Mouse (Mus musculus) midbrain, embryonic 16.5 days (tissue): Measurements from ENCODE around the gene Il27. TPM values are rescaled to one million over a fixed set of nuclear protein-coding genes. Genes with fewer than 3 reads are reported as not detected.

Source experiments
- ATAC-seq: fragments of 200-750 bp; cut with Nextera tagmentation; 2 replicates; pipeline ENCODE4 v1.8.0; 2017; ENCODE audit warnings: moderate TSS enrichment
- H3K27ac ChIP-seq: fragments of 300-500 bp; sonication (generic); 2 replicates; pipeline ENCODE4 v1.5.1; 2014; ENCODE audit warnings: mild to moderate bottlenecking, low read length, mixed read lengths
- H3K27me3 ChIP-seq: fragments of 300-500 bp; sonication (generic); 2 replicates; pipeline ENCODE4 v1.6.1; 2014; ENCODE audit warnings: low read depth, low read length, mixed read lengths; ENCODE audit not compliant: control insufficient read depth, insufficient read depth
- H3K36me3 ChIP-seq: fragments of 300-500 bp; sonication (generic); 2 replicates; pipeline ENCODE4 v1.6.1; 2014; ENCODE audit warnings: mild to moderate bottlenecking, low read length, moderate library complexity, mixed read lengths; ENCODE audit not compliant: control insufficient read depth, insufficient read depth
- H3K4me1 ChIP-seq: fragments of 300-500 bp; sonication (generic); 2 replicates; pipeline ENCODE4 v1.6.1; 2014; ENCODE audit warnings: mild to moderate bottlenecking, low read length, mixed read lengths; ENCODE audit not compliant: control insufficient read depth, insufficient read depth
- H3K4me2 ChIP-seq: fragments of 300-500 bp; sonication (generic); 2 replicates; pipeline ENCODE4 v1.6.1; 2014; ENCODE audit warnings: mild to moderate bottlenecking, low read length, mixed read lengths
- H3K4me3 ChIP-seq: fragments of 300-500 bp; sonication (generic); 2 replicates; pipeline ENCODE4 v1.5.1; 2014; ENCODE audit warnings: low read depth, mild to moderate bottlenecking, low read length, moderate library complexity, mixed read lengths
- H3K9ac ChIP-seq: fragments of 300-500 bp; sonication (generic); 2 replicates; pipeline ENCODE4 v1.6.1; 2014; ENCODE audit warnings: low read depth, low read length, mixed read lengths
- H3K9me3 ChIP-seq: fragments of 300-500 bp; sonication (generic); replicated peaks from 2 replicates; pipeline ENCODE4 v1.6.1; 2014; ENCODE audit warnings: mild to moderate bottlenecking, low read length, mixed read lengths; ENCODE audit not compliant: control insufficient read depth, poor library complexity, severe bottlenecking
- WGBS: fragments of 180-500 bp; shearing (Covaris S2); extraction: QIAGEN DNeasy Blood & Tissue Kit; methylation state at CpG from one replicate; pipeline ENCODE4 v1.1.7; 2014; 5-methylcytosine and 5-hydroxymethylcytosine counted together
- microRNA-seq: library from miRNA; unstranded; fragments of <30 nt; microRNA quantifications from one replicate; pipeline ENCODE4, GENCODE M21; 2017
- polyA plus RNA-seq: library from polyadenylated mRNA; unstranded; fragments of >200 nt; fragmentation: Nextera tagmentation; extraction: Ambion mirVana; gene quantifications from 2 replicates; pipeline ENCODE4 v1.2.1, GENCODE M21; 2015

Gene Il27
- polyA plus RNA-seq, 1 experiment from 2014 or later, result not detected

- peaks cover 11% of the 10 kb centered on the region for H3K36me3 ChIP-seq
- WGBS, result 51% methylated on average over 8 of the region's 8 CpGs
- ATAC-seq, result no peak
Measured at GRCm38 (mm10) chr7:126576946-126577345, 17.8 kb downstream of the Il27 start.

GRCm38 (mm10) chr7:126566094-126566765, 28.5 kb downstream of the Il27 start, which contains the start of gene Eif3c:
Gene Eif3c (minus strand): TSS chr7:126566411.
- Histone ChIP-seq H3K4me3 (peak within 1 kb of the TSS; percentile 98), H3K27ac (peak within 1 kb of the TSS; percentile 81), H3K4me2 (peak within 1 kb of the TSS; percentile 93), H3K36me3 (peaks cover 20% of the 10 kb centered on the region), H3K27me3 (no peaks in the 10 kb centered on the region), H3K9me3 (no peaks in the 10 kb centered on the region), H3K4me1 (peaks cover 8% of the 10 kb centered on the region), H3K9ac (peak within 1 kb of the TSS; percentile 88)
- peak; percentile 97 for ATAC-seq
- WGBS, result under 1% methylated on average over 46 of the region's 46 CpGs

More at GRCm38 (mm10) chr7:126576946-126577345, 17.8 kb downstream of the Il27 start:
- Histone ChIP-seq H3K4me1 (peaks cover 10% of the 10 kb centered on the region), H3K4me2 (no peak overlapping the region), H3K9ac (no peak overlapping the region), H3K27ac (no peak overlapping the region), H3K9me3 (no peaks in the 10 kb centered on the region), H3K27me3 (no peaks in the 10 kb centered on the region), H3K4me3 (no peak overlapping the region)

DNA sequence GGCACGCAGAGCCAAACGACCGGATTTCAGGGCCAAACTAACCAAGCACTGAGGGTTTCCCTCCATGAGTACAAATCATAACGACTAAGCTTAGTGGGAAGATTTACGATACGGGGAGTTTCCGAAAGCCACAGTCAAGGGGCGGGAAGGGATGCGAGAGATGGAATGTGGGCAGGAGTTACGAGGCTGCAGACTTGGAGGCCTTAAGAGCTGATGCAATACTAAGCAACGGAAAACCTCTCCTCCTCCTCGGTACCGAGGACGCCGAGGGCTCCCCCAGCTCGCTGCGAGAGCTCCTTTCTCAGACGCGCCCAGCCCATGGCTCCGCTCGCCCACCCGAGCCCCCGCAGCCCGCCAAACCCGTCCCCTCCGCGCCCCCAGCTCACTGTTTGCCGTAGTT, 29.0 kb downstream of the Il27 start:
- no peak; the same call in 1 of the 2 replicates for ATAC-seq
- 2% methylated on average over 27 of the region's 28 CpGs for WGBS
- H3K9ac ChIP-seq, result peak overlapping the region; percentile 88
- H3K27me3 ChIP-seq, result no peaks in the 10 kb centered on the region
- H3K27ac ChIP-seq, result peak overlapping the region; percentile 81
- peak overlapping the region; percentile 98 for H3K4me3 ChIP-seq
- no peaks in the 10 kb centered on the region for H3K9me3 ChIP-seq
- peaks cover 8% of the 10 kb centered on the region for H3K4me1 ChIP-seq
- H3K4me2 ChIP-seq, result peak overlapping the region; percentile 93
- H3K36me3 ChIP-seq, result peaks cover 22% of the 10 kb centered on the region

DNA sequence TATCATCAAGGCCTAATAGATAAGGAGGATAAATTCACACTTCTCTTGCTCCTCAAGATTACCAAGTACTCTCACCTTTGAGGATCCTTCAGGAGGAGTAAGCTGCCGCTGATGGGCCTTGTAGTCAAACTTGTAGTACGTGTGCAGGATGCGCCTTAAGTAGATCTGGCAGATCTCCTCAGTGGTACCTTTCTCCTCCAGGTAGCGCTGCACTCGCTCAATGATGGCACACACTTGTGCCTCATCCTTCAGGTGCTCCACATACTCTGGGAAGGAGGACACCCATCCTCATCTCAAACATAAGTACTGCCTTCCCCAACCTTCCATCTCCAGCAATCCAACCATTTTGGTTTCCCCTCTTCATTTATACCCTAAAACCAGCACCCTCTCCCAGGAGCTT, 38.1 kb downstream of the Il27 start:
- H3K9ac ChIP-seq, result no peak overlapping the region

GRCm38 (mm10) chr7:126554796-126555195, 39.9 kb downstream of the Il27 start:
- Histone ChIP-seq H3K27ac (no peak overlapping the region), H3K9ac (no peak overlapping the region), H3K9me3 (no peaks in the 10 kb centered on the region), H3K4me3 (no peak overlapping the region), H3K4me1 (no peaks in the 10 kb centered on the region), H3K4me2 (no peak overlapping the region), H3K27me3 (no peaks in the 10 kb centered on the region), H3K36me3 (peaks cover 68% of the 10 kb centered on the region)
- WGBS, result 100% methylated on average over 1 of the region's 1 CpGs
- no peak for ATAC-seq

More for the DNA sequence above, 38.1 kb downstream of the Il27 start:
- Histone ChIP-seq H3K9me3 (no peaks in the 10 kb centered on the region), H3K4me3 (no peak overlapping the region), H3K4me1 (no peaks in the 10 kb centered on the region), H3K4me2 (no peak overlapping the region), H3K27ac (no peak overlapping the region), H3K36me3 (peaks cover 71% of the 10 kb centered on the region), H3K27me3 (no peaks in the 10 kb centered on the region)
- ATAC-seq, result no peak
- 92% methylated on average over 5 of the region's 5 CpGs for WGBS

DNA sequence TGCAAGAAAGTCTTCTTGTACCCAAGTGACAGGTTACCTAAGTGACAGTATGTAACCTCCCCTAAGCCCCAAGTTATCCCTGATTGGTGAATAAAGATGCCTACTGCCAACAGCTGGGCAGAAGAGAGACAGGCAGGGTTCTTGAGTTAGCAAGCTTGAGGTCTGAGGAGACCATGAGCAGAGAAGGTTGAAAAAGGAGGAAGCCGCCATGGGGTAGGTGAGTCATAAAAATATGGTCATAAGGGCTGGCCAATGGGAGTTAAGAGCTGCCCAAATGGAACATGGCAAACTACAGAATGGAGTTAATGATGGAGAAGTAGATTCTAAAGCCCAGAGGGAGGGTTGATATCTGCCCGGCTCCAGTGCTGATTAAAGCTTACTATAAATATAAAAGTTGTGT, 49.1 kb downstream of the Il27 start:
- Histone ChIP-seq H3K9ac (no peak overlapping the region), H3K36me3 (peaks cover 21% of the 10 kb centered on the region), H3K4me3 (no peak overlapping the region), H3K4me1 (no peaks in the 10 kb centered on the region), H3K27me3 (no peaks in the 10 kb centered on the region), H3K4me2 (no peak overlapping the region), H3K9me3 (no peaks in the 10 kb centered on the region), H3K27ac (no peak overlapping the region)
- ATAC-seq, result no peak
- 91% methylated on average over 2 of the region's 2 CpGs for WGBS

- Histone ChIP-seq H3K4me2 (no peak overlapping the region), H3K36me3 (peaks cover 7% of the 10 kb centered on the region; the same call in 1 of the 2 replicates), H3K4me1 (no peaks in the 10 kb centered on the region; the same call in 1 of the 2 replicates), H3K27ac (no peak overlapping the region), H3K27me3 (peaks cover 3% of the 10 kb centered on the region), H3K4me3 (no peak overlapping the region), H3K9ac (no peak overlapping the region), H3K9me3 (no peaks in the 10 kb centered on the region)
- 94% methylated on average over 1 of the region's 1 CpGs for WGBS
- no peak for ATAC-seq
Measured at GRCm38 (mm10) chr7:126541661-126542060, 53.1 kb downstream of the Il27 start.

Small RNA genes within 50 kb of the gene (microRNA-seq; reads per million reads assigned to microRNA genes)
- gene Mir7059, result 2.4 reads per million, percentile 10 among the genes with 10 or more reads in this experiment

Other genes with a start within 250 kb of the Il27 start
- gene Lat, start 225.4 kb downstream of the Il27 start, polyA plus RNA-seq, result 0.87 and 1.3 TPM in 2 replicates
- 87.1 and 92.6 TPM in 2 replicates for gene Spns1, start 217.5 kb downstream of the Il27 start, polyA plus RNA-seq
- gene Nfatc2ip, start 198.2 kb downstream of the Il27 start, polyA plus RNA-seq, result 2.1 TPM in 2 replicates
- gene Cd19, start 180.1 kb downstream of the Il27 start, polyA plus RNA-seq, result not detected in 2 replicates
- gene Rabep2, start 166.2 kb downstream of the Il27 start, polyA plus RNA-seq, result 22.9 and 23.8 TPM in 2 replicates
- gene Atp2a1, start 131.8 kb downstream of the Il27 start, polyA plus RNA-seq, result 0.39 and 0.71 TPM in 2 replicates
- gene Sh2b1, start 119.5 kb downstream of the Il27 start, polyA plus RNA-seq, result 76.8 and 79.6 TPM in 2 replicates
- 121 and 127 TPM in 2 replicates for gene Tufm, start 107.6 kb downstream of the Il27 start, polyA plus RNA-seq
- gene Atxn2l, start 91.5 kb downstream of the Il27 start, polyA plus RNA-seq, result 66.9 and 68.8 TPM in 2 replicates
- gene Eif3c, start 28.5 kb downstream of the Il27 start, polyA plus RNA-seq, result 177 and 184 TPM in 2 replicates
- 0.31 TPM in 2 replicates for gene Apobr, start 10.0 kb downstream of the Il27 start, polyA plus RNA-seq
- gene Cln3, start 9.1 kb downstream of the Il27 start, polyA plus RNA-seq, result 36.4 and 37.7 TPM in 2 replicates
- 6.1 and 9.5 TPM in 2 replicates for gene Nupr1, start 35.9 kb upstream of the Il27 start, polyA plus RNA-seq
- 50.1 and 56.9 TPM in 2 replicates for gene Sgf29, start 54.4 kb upstream of the Il27 start, polyA plus RNA-seq
- 7.6 and 8.5 TPM in 2 replicates for gene Sult1a1, start 81.5 kb upstream of the Il27 start, polyA plus RNA-seq
- 113 and 120 TPM in 2 replicates for gene Bola2, start 100.5 kb upstream of the Il27 start, polyA plus RNA-seq
- gene Slx1b, start 100.8 kb upstream of the Il27 start, polyA plus RNA-seq, result 16.8 and 17.3 TPM in 2 replicates
- 114 and 122 TPM in 2 replicates for gene Coro1a, start 112.8 kb upstream of the Il27 start, polyA plus RNA-seq
- 111 and 112 TPM in 2 replicates for gene Mapk3, start 164.7 kb upstream of the Il27 start, polyA plus RNA-seq
- 0.95 and 1.5 TPM in 2 replicates for gene Gdpd3, start 171.4 kb upstream of the Il27 start, polyA plus RNA-seq
- 162 and 191 TPM in 2 replicates for gene Ypel3, start 182.0 kb upstream of the Il27 start, polyA plus RNA-seq
- 0.51 and 0.64 TPM in 2 replicates for gene Tbx6, start 186.5 kb upstream of the Il27 start, polyA plus RNA-seq
- 155 and 182 TPM in 2 replicates for gene Ppp4c, start 197.6 kb upstream of the Il27 start, polyA plus RNA-seq
- gene Fam57b, start 202.7 kb upstream of the Il27 start, polyA plus RNA-seq, result 55.0 and 61.1 TPM in 2 replicates
- not detected in 2 replicates for gene 4930451I11Rik, start 236.7 kb upstream of the Il27 start, polyA plus RNA-seq